Mouse (Mus musculus): Measurements from ENCODE around the gene Pip5kl1. TPM values are rescaled to one million over a fixed set of nuclear protein-coding genes. Genes with fewer than 3 reads are reported as not detected.
A peak's percentile ranks its signal among the peaks of the same experiment; 100 is the strongest.

Gene Pip5kl1
- total RNA-seq (2021): under 1 TPM in 1 of 2 experiments, not detected in 1; 0.29 TPM
- polyA plus RNA-seq (2012; rRNA removed): 0.10 TPM in 1 of 2 replicates, not detected in the other
- long read RNA-seq: 0 reads

- no peak for DNase-seq
These were observed at the start of gene Pip5kl1 for GRCm38 (mm10) chr2:32574497-32574896. Pip5kl1 (plus strand) TSS chr2:32574797.

GRCm38 (mm10) chr2:32525816-32526215 lies 48.8 kb upstream of the Pip5kl1 start:
- DNase-seq: peak; percentile 77

GRCm38 (mm10) chr2:32527468-32527966 lies 47.1 kb upstream of the Pip5kl1 start:
- peak; percentile 90 for DNase-seq

- peak; percentile 38 for DNase-seq
These were observed 46.3 kb upstream of the Pip5kl1 start for GRCm38 (mm10) chr2:32528326-32528725.

GRCm38 (mm10) chr2:32530479-32530878 lies 44.1 kb upstream of the Pip5kl1 start:
- DNase-seq: peak; percentile 70

- DNase-seq: no peak
These were observed 41.4 kb upstream of the Pip5kl1 start for GRCm38 (mm10) chr2:32533163-32533562.

- peak; percentile 75 for DNase-seq
These were observed 40.4 kb upstream of the Pip5kl1 start for GRCm38 (mm10) chr2:32534061-32534732.

- peak; percentile 99 for DNase-seq
These were observed 39.7 kb upstream of the Pip5kl1 start, which contains the start of gene Fam102a for GRCm38 (mm10) chr2:32534733-32535471. Fam102a (plus strand) TSS chr2:32535332.

- peak; percentile 80 for DNase-seq
These were observed 39.1 kb upstream of the Pip5kl1 start for GRCm38 (mm10) chr2:32535501-32535991.

GRCm38 (mm10) chr2:32536086-32536633 lies 38.4 kb upstream of the Pip5kl1 start:
- no peak for DNase-seq

GRCm38 (mm10) chr2:32536634-32537359 lies 37.8 kb upstream of the Pip5kl1 start:
- peak; percentile 81 for DNase-seq

GRCm38 (mm10) chr2:32537360-32537905 lies 37.2 kb upstream of the Pip5kl1 start:
- DNase-seq: peak; percentile 53

- no peak for DNase-seq
These were observed 36.7 kb upstream of the Pip5kl1 start for GRCm38 (mm10) chr2:32537941-32538340.

- no peak for DNase-seq
These were observed 36.1 kb upstream of the Pip5kl1 start for GRCm38 (mm10) chr2:32538461-32538860.

- peak; percentile 31 for DNase-seq
These were observed 35.1 kb upstream of the Pip5kl1 start for GRCm38 (mm10) chr2:32539452-32539981.

GRCm38 (mm10) chr2:32541333-32541908 lies 33.2 kb upstream of the Pip5kl1 start:
- DNase-seq: no peak

GRCm38 (mm10) chr2:32541986-32542573 lies 32.5 kb upstream of the Pip5kl1 start:
- DNase-seq: no peak

GRCm38 (mm10) chr2:32543031-32543449 lies 31.6 kb upstream of the Pip5kl1 start:
- no peak for DNase-seq

GRCm38 (mm10) chr2:32546951-32547350 lies 27.6 kb upstream of the Pip5kl1 start:
- no peak for DNase-seq

GRCm38 (mm10) chr2:32547380-32547779 lies 27.2 kb upstream of the Pip5kl1 start:
- no peak for DNase-seq

All from adrenal gland, adult 2 months (tissue).